Mouse (Mus musculus) thymus, postnatal 25 days (tissue): ENCODE measurements around the gene Pex13.

Experiments used
- DNase-seq: peaks from one replicate; pipeline ENCODE4 v3.0.0; 2022

The Pex13 gene

GRCm38 (mm10) chr11:23665798-23666501, at the start of gene Pex13:
Gene Pex13 (minus strand): TSS chr11:23665959.
- DNase-seq, result peak; percentile 92

- DNase-seq, result no peak
Measured at GRCm38 (mm10) chr11:23712299-23712698, 46.5 kb upstream of the Pex13 start.

- no peak for DNase-seq
Measured at GRCm38 (mm10) chr11:23704604-23705294, 39.0 kb upstream of the Pex13 start.

- DNase-seq, result no peak
Measured at GRCm38 (mm10) chr11:23701831-23702230, 36.1 kb upstream of the Pex13 start.

GRCm38 (mm10) chr11:23699414-23700095, 33.8 kb upstream of the Pex13 start:
- peak; percentile 4 for DNase-seq

- no peak for DNase-seq
Measured at GRCm38 (mm10) chr11:23698526-23698925, 32.8 kb upstream of the Pex13 start.

GRCm38 (mm10) chr11:23695847-23696246, 30.1 kb upstream of the Pex13 start:
- no peak for DNase-seq

- DNase-seq, result no peak
Measured at GRCm38 (mm10) chr11:23693286-23693685, 27.5 kb upstream of the Pex13 start.

GRCm38 (mm10) chr11:23688060-23688459, 22.3 kb upstream of the Pex13 start:
- DNase-seq, result no peak

- DNase-seq, result no peak
Measured at GRCm38 (mm10) chr11:23686671-23687070, 20.9 kb upstream of the Pex13 start.

GRCm38 (mm10) chr11:23682561-23682960, 16.8 kb upstream of the Pex13 start:
- no peak for DNase-seq

GRCm38 (mm10) chr11:23680435-23680950, 14.7 kb upstream of the Pex13 start:
- DNase-seq, result no peak

- DNase-seq, result peak; percentile 61
Measured at GRCm38 (mm10) chr11:23679044-23679642, 13.4 kb upstream of the Pex13 start.

- DNase-seq, result no peak
Measured at GRCm38 (mm10) chr11:23676100-23676499, 10.3 kb upstream of the Pex13 start.

GRCm38 (mm10) chr11:23672256-23672749, 6.5 kb upstream of the Pex13 start:
- DNase-seq, result no peak

GRCm38 (mm10) chr11:23667128-23667527, 1.4 kb upstream of the Pex13 start:
- peak; percentile 20 for DNase-seq

- DNase-seq, result no peak
Measured at GRCm38 (mm10) chr11:23666526-23666925, 767 bp upstream of the Pex13 start.

- no peak for DNase-seq
Measured at GRCm38 (mm10) chr11:23665311-23665786, 410 bp downstream of the Pex13 start, which contains the start of gene Pus10. Gene Pus10 (plus strand): TSS chr11:23665674.

- DNase-seq, result no peak
Measured at GRCm38 (mm10) chr11:23664232-23664631, 1.5 kb downstream of the Pex13 start.

GRCm38 (mm10) chr11:23657791-23658190, 8.0 kb downstream of the Pex13 start:
- no peak for DNase-seq

GRCm38 (mm10) chr11:23653666-23654065, 12.1 kb downstream of the Pex13 start:
- no peak for DNase-seq

- DNase-seq, result no peak
Measured at GRCm38 (mm10) chr11:23647835-23648234, 17.9 kb downstream of the Pex13 start.

GRCm38 (mm10) chr11:23647431-23647830, 18.3 kb downstream of the Pex13 start:
- no peak for DNase-seq
